Mouse (Mus musculus) lung, postnatal 0 days (tissue): ENCODE measurements around the gene Anapc4.

ENCODE experiments used
- CTCF ChIP-seq: IDR thresholded peaks from 2 replicates; pipeline ENCODE4 v1.5.1; 2016; ENCODE audit warnings: antibody characterized with exemption, mild to moderate bottlenecking
- EP300 ChIP-seq: IDR thresholded peaks from 2 replicates; pipeline ENCODE4 v1.6.1; 2016; ENCODE audit warnings: antibody characterized with exemption, mild to moderate bottlenecking, control low read depth

GRCm38 (mm10) chr5:52871986-52872385 lies 38.2 kb downstream of the Anapc4 start:
- TF ChIP-seq CTCF (no peak), EP300 (no peak)
